Mouse (Mus musculus) cerebellum, adult 9-11 months (tissue): ENCODE data around the gene Mpeg1.

Experiments used
- DNase-seq: peaks from one replicate; pipeline ENCODE4 v3.0.0; 2022

Gene Mpeg1

GRCm38 (mm10) chr19:12460282-12461249 is at the start of gene Mpeg1:
Gene Mpeg1 (plus strand): TSS chr19:12460779.
- DNase-seq = no peak

GRCm38 (mm10) chr19:12413737-12414136 is 46.8 kb upstream of the Mpeg1 start:
- DNase-seq = no peak

DNA sequence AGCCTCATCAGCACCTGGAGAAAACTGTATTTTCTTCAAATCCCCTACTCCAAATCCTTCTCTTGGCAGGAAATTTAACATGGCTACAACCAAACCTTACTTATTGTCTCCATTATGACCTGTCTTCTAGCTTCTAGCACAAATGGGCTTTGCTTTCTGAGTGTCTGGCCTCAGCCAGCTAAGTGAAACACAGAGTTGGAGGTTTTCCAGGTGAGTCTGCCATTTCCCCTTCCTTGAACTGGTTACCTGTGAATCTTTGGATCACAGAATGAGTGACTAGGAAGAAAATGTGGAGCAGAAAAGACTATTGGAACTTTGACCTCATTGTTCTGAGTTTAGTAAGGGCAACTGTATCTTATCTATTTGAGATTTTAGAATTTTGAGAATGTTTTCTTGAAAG is 43.2 kb upstream of the Mpeg1 start, which contains the start of gene Olfr1441:
Olfr1441 (plus strand) TSS at position 73 of the 400 bp plus-strand sequence.
- no peak for DNase-seq

- DNase-seq = no peak
Measured at GRCm38 (mm10) chr19:12418312-12418711, 42.3 kb upstream of the Mpeg1 start.

DNA sequence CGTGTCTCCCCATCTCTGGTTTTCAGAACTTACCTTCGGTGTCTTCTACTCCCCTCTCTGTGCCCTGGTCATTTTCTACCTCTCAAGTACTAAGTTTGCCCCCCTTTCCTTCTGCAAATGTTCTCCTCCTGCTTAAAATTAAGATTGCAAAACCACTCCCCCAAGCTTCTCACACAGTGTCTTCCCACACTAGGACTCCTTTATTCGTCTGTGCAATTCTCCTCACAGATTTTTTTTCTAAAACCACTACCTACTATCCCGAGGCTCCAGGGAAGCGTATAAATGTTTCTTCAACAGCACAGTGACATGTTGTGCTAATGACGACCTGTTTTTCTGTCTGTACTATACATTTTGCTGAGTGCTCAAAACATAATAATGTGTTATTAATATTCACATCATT is 40.0 kb upstream of the Mpeg1 start:
- no peak for DNase-seq

DNA sequence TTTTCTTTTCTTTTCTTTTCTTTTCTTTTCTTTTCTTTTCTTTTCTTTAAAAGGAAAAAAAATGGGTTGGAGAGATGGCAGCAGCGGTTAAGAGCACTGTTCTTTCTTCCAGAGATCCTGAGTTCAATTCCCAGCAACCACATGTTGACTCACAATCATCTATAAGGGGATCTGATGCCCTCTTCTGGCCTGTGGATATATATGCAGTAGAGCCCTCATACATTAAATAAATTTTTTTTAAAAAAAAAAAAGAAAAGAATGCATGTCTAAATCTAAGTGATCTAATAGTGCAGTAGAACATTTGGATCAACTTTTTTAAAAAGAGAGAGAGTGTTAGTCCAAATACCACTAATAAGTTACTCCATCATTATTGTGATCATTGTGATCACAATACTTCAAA is 38.9 kb upstream of the Mpeg1 start:
- DNase-seq = no peak

- DNase-seq = no peak
Measured at GRCm38 (mm10) chr19:12427101-12427500, 33.5 kb upstream of the Mpeg1 start.

GRCm38 (mm10) chr19:12427605-12428004 is 33.0 kb upstream of the Mpeg1 start, which contains the start of gene Pfpl:
Gene Pfpl (plus strand): TSS chr19:12427905.
- DNase-seq = no peak

GRCm38 (mm10) chr19:12433033-12433432 is 27.5 kb upstream of the Mpeg1 start:
- peak; percentile 8 for DNase-seq

GRCm38 (mm10) chr19:12435011-12435416 is 25.6 kb upstream of the Mpeg1 start:
- DNase-seq = no peak

DNA sequence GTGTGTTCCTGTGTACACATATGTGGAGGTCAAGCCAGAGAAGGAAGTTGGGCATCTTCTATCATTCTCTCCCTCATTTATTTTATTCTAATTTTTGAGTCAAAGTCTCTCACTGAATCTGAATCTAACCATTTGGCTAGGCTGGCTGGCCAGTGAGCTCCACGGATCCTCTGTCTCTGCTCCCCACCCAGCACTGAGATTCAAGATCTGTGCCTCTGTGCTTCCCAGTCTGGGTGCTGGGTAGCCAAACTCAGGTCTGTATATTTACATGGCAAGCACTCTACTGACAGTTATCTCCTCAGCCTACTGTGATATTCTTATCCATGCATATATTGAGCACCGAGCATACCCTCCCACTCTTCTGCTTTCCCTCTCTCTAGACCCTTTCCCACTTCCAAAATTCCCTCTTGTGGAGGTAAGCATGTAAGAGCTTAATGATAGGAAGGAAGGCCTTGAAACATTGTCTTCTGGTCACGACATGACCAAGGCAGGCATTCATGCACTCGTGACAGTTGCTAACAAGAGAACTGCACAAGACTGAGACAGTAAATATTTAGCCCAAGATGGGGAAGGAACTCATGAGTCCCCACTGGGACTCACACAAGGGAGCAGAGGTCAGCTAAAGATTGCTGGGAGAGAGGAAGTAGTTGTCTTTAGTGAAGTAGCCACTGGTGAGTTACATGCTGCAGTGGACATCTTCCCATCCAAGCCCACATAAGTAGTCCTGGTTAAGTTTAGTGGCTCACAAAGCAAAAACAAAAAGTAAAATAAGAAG is 24.6 kb upstream of the Mpeg1 start:
- DNase-seq = no peak

DNA sequence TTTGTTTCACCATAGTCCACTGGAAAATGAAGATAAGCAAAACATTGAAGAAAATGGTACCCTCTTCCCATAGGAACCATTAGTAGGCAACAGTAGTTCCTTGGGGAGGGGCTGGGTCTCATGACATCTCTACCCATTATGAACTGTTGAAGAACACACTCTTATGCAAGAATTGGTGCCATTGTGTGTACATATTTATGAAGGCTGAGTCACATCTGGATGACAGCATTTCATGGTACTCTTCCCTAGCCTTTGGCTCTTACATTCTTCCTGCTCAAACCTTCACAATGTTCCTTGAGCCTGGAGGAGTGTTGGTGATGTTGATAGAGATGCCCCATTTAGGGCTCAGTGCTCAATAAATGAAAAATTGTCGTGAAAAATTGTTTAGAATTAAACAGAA is 21.0 kb upstream of the Mpeg1 start:
- DNase-seq = no peak

DNA sequence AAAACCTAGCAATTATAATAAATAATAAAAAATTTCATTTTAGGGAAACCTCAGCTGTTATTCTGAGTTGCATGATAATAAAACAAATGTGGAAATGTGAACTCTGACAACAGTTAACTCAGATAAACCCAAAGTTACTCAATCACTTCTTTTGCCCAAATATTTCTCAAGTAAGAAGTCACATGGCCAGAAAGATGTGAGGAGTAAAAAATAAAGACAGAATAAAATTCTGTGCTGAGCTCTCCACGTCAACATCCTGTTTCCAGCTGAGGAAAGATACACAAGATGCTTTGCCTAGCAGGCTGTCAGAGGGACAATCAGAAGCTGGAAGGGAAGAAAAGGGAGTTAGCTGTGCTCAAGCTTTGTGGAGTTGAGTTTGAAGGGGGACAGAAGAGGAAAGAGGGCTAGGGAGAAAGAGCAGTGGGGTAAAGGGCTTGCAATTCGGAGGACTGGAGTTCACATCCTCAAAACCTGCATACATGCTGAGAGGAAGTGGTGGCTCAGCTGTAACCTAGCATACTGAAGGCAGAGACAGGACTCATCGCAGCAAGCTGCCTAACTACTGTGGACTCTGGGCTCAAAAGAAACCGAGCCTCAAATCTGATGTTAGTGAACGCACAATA is 20.4 kb upstream of the Mpeg1 start:
- DNase-seq = no peak

DNA sequence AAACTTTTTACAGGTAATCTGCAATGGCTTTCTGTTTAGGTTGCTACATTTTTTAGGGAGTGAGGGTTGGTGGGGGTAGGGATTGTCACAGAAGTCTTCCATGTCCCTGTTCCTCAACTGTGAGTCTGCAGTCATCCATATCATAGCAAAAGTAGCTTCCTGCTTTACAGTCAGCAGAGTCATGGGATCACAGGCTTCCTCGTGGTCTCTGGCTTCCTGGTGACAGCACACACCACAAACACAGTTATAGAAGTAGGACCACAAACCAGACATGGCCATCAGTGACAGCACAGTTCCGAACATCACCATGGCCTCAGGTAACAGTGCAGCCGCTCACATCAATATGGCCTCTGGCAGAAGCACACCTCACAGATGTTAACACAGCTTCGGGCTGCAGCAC is 18.0 kb upstream of the Mpeg1 start:
- no peak for DNase-seq

GRCm38 (mm10) chr19:12445014-12445413 is 15.6 kb upstream of the Mpeg1 start:
- DNase-seq = no peak

- no peak for DNase-seq
Measured at GRCm38 (mm10) chr19:12457401-12458066, 3.0 kb upstream of the Mpeg1 start.

GRCm38 (mm10) chr19:12459516-12459915 is 1.1 kb upstream of the Mpeg1 start:
- DNase-seq = no peak

- no peak for DNase-seq
Measured at GRCm38 (mm10) chr19:12462851-12463721, 2.5 kb downstream of the Mpeg1 start.

DNA sequence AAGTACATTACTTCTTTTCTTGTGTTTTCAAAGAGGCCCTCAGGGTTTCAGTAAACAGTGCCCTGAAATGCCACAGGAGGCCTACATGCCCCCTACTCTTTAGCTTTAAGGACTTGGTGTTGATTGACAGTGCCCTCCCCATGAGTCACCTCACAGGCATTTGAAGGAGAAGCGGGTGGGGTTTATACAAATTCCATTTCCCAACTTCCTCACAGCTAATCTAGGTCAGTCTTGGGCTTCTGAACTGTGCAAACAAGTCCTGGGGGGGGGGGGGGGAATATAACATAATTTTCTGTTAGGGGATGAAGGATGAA is 3.1 kb downstream of the Mpeg1 start:
- no peak for DNase-seq

GRCm38 (mm10) chr19:12464127-12464526 is 3.5 kb downstream of the Mpeg1 start:
- DNase-seq = no peak

DNA sequence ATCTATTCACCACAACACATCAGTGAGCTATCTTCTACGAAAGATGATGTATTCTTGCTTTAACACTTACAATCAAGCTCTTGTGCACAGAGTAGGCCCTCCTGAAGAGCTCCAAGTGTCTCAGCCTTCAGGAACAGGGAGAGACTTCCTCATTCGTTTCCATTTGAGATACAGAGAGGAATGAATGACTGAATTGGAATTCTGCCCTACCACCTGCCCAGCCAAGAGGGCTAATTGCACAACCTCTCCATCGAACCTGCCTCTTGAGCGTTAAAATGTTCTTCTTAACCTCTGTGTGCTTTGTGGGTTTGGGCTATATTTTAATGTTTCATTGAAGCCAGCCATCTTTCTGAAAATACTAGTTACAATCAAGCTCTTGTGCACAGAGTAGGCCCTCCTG is 4.1 kb downstream of the Mpeg1 start:
- DNase-seq = no peak
